Mouse (Mus musculus) testis, adult 2 months (tissue): ENCODE measurements at regions not wholly inside any gene's neighbourhood (a gene's known extent, or its start where the extent isn't known, plus 50 kb on each side); places are given as distances from the start of the nearest gene placed in this dataset.

Experiments
- H3K27ac ChIP-seq: fragments of 200-500 bp; 2 replicates; pipeline ENCODE4 v1.5.1; 2012; ENCODE audit warnings: low read depth, low read length; ENCODE audit not compliant: control insufficient read depth, insufficient read depth
- H3K27me3 ChIP-seq: fragments of 200-500 bp; 2 replicates; pipeline ENCODE4 v1.6.1; 2012; ENCODE audit warnings: mild to moderate bottlenecking, low read length, moderate library complexity; ENCODE audit not compliant: control insufficient read depth, insufficient read depth
- H3K36me3 ChIP-seq: fragments of 200-500 bp; 2 replicates; pipeline ENCODE4 v1.6.1; 2012; ENCODE audit warnings: mild to moderate bottlenecking, low read length; ENCODE audit not compliant: control insufficient read depth, insufficient read depth
- H3K4me1 ChIP-seq: fragments of 200-500 bp; 2 replicates; pipeline ENCODE4 v1.6.1; 2012; ENCODE audit warnings: low read length; ENCODE audit not compliant: control insufficient read depth, insufficient read depth
- H3K4me3 ChIP-seq: fragments of 200-500 bp; 2 replicates; pipeline ENCODE4 v1.5.1; 2012; ENCODE audit warnings: low read depth, mild to moderate bottlenecking, low read length, moderate library complexity, mixed read lengths; ENCODE audit not compliant: control insufficient read depth
- CTCF ChIP-seq: fragments of 200-500 bp; IDR thresholded peaks from 2 replicates; pipeline ENCODE4 v1.5.1; 2012; ENCODE audit warnings: low read depth, mild to moderate bottlenecking, inconsistent platforms, low read length, moderate library complexity; ENCODE audit not compliant: control insufficient read depth, insufficient read depth, insufficient replicate concordance
- POLR2A ChIP-seq: fragments of 200-500 bp; IDR thresholded peaks from 2 replicates; pipeline ENCODE4 v1.6.1; 2012; ENCODE audit warnings: low read depth, mild to moderate bottlenecking, inconsistent platforms, low read length, moderate library complexity; ENCODE audit not compliant: control insufficient read depth

DNA sequence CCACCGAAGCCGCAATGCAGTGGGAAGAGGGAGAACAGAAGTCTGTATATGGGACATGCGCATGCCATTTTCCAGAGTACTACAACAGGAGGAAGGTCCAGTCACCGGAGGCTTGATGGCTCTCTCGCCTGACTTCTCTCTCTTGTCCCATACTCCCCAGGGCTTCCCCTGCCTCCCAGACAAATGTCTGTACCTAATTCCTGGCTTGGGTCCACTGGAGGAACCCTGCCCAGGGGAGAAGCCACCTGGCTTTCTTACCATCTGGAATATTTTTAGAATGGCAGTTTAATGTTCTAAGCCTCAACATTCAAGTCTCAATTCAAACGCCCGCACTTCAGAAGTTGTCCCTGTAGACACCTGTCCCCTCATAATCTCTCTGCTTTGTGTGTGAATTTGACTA lies 249.3 kb upstream of the Prok2 start:
- Histone ChIP-seq H3K4me1 (peaks cover 2% of the 10 kb centered on the region; the same call in 1 of the 2 replicates), H3K27me3 (no peaks in the 10 kb centered on the region), H3K4me3 (no peak overlapping the region), H3K36me3 (no peaks in the 10 kb centered on the region), H3K27ac (no peak overlapping the region)
- no peak for TF ChIP-seq CTCF
- no peak for TF ChIP-seq POLR2A

DNA sequence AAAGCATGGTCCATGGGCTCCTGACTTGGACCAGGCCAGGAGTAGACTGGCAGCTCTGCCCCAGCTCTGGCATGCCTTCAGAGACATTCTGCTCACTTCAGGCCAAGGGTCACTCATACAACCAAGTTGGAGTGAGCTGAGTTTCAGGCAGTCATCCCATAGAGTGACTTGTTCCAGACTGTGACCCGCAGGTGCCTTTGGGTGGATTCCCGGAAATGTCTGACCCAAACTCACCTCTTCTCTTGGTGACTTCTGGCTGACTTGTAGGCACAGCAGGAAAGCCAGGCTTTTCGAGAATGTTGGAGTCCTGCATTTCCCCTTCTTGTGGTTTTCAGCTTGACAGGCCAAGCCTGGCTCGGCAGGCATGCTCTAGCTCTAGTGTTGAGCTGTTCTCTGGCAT lies 248.3 kb upstream of the Prok2 start:
- H3K27me3 ChIP-seq: no peaks in the 10 kb centered on the region
- peaks cover 2% of the 10 kb centered on the region; the same call in 1 of the 2 replicates for H3K4me1 ChIP-seq
- no peak for TF ChIP-seq CTCF
- no peak for TF ChIP-seq POLR2A
- H3K36me3 ChIP-seq: no peaks in the 10 kb centered on the region
- no peak overlapping the region for H3K4me3 ChIP-seq
- H3K27ac ChIP-seq: no peak overlapping the region

- TF ChIP-seq CTCF (no peak), POLR2A (no peak)
- Histone ChIP-seq H3K4me3 (no peak overlapping the region), H3K36me3 (no peaks in the 10 kb centered on the region), H3K27me3 (no peaks in the 10 kb centered on the region), H3K27ac (no peak overlapping the region), H3K4me1 (peaks cover 2% of the 10 kb centered on the region; the same call in 1 of the 2 replicates)
These were observed 245.2 kb upstream of the Prok2 start for GRCm38 (mm10) chr6:99971376-99971775.

DNA sequence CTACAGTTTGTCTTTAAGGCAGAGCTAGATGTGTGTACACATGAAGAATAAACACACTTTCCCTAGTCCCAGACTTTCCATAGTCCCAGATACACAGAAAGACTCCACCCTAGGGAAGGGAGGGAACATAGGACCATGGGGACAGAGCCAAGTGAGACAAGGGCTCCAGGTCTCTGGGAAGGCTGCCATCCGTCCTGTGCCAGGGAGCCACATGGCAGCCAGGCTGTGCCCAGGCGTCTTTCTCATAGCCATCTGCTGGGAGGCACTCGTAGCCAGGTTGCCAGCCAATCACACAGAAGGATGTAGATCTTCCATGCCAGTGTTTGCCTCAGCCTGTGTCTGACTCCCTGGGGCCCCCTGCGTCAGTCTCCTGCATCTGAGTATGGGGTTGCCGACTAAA lies 242.7 kb upstream of the Prok2 start:
- Histone ChIP-seq H3K4me3 (no peak overlapping the region), H3K27me3 (no peaks in the 10 kb centered on the region), H3K4me1 (peaks cover 2% of the 10 kb centered on the region; the same call in 1 of the 2 replicates), H3K36me3 (no peaks in the 10 kb centered on the region), H3K27ac (no peak overlapping the region)
- TF ChIP-seq POLR2A: no peak
- no peak for TF ChIP-seq CTCF

GRCm38 (mm10) chr6:99967465-99967864 lies 241.3 kb upstream of the Prok2 start:
- Histone ChIP-seq H3K27me3 (no peaks in the 10 kb centered on the region), H3K4me1 (peaks cover 2% of the 10 kb centered on the region; the same call in 1 of the 2 replicates), H3K36me3 (no peaks in the 10 kb centered on the region), H3K27ac (no peak overlapping the region), H3K4me3 (no peak overlapping the region)
- TF ChIP-seq CTCF (no peak), POLR2A (no peak)

DNA sequence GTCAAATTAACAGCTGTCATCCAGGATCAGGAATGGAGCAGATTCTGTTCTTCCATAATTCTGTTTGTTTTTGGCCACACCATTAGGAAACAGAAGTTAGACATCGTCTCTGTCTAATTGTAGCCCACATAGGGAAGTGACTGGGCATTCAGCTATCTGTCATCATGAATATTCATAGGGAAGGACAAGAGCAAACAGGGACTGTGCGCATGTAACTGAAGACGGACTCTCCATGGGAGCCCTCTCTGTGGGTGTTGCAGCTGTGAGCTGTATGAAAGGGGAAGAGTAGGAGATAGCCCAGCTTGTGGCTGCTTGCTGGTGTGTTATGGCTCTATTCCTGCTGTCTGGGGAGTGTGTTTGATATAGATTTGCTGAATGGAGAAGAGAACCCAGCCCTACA lies 238.3 kb upstream of the Prok2 start:
- Histone ChIP-seq H3K4me1 (no peaks in the 10 kb centered on the region), H3K27ac (no peak overlapping the region), H3K4me3 (no peak overlapping the region), H3K36me3 (no peaks in the 10 kb centered on the region), H3K27me3 (no peaks in the 10 kb centered on the region)
- TF ChIP-seq CTCF (no peak), POLR2A (no peak)

DNA sequence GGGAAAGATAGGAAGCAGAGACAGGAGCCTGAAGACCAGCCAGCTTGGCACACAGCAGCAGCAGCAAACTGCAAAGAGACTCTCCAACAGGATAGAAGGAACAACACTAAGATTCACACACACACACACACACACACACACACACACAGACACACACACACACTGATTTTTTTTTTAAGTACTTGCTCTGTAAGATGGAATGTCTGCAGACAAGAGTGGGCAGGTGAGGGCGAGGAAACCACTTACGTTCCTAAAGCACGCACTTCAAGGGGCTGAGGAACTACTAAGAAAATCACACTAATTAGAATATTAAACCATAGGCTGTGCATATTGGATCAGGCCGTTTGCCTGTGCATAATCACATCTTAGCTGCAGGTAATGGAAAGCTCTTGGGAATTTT lies 237.8 kb upstream of the Prok2 start:
- Histone ChIP-seq H3K4me1 (no peaks in the 10 kb centered on the region), H3K4me3 (no peak overlapping the region), H3K27ac (no peak overlapping the region), H3K36me3 (no peaks in the 10 kb centered on the region), H3K27me3 (no peaks in the 10 kb centered on the region)
- TF ChIP-seq CTCF (no peak), POLR2A (no peak)

DNA sequence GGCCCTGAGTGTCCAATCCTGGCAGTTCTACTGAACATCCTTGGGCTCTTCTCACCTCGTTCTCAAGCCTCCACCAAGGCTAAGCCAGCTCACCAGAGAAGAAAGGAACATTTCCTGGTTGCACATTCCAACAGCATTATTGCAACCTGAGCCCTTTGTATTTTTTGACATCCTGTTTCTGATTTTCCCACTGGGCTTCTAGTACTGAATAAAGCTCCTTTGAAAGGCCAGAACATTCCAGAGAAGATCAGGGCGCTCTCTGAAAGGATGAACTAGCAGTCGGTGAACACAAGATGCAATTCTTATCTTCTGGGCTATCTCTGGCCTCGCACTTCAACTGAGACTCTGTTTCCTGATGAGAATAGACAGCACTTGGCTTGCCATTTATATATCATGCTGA lies 233.2 kb upstream of the Prok2 start:
- no peak overlapping the region for H3K27ac ChIP-seq
- no peaks in the 10 kb centered on the region for H3K27me3 ChIP-seq
- no peak overlapping the region for H3K4me3 ChIP-seq
- H3K36me3 ChIP-seq: no peaks in the 10 kb centered on the region
- TF ChIP-seq POLR2A (no peak), CTCF (no peak)
- 0 out of 2 replicates have a peak, but pooled peaks cover 2% of the 10 kb centered on the region for H3K4me1 ChIP-seq
